Mouse (Mus musculus) kidney, embryonic 15.5 days (tissue): ENCODE data around the gene Gnao1. TPM values are rescaled to one million over a fixed set of nuclear protein-coding genes. Genes with fewer than 3 reads are reported as not detected.

ENCODE experiments used
- microRNA-seq: library from miRNA; unstranded; fragments of <30 nt; microRNA quantifications from one replicate; pipeline ENCODE4, GENCODE M21; 2016
- polyA plus RNA-seq: library from polyadenylated mRNA; unstranded; fragments of >200 nt; fragmentation: Nextera tagmentation; extraction: Ambion mirVana; gene quantifications from 2 replicates; pipeline ENCODE4 v1.2.1, GENCODE M21; 2015

Gnao1 gene
- polyA plus RNA-seq, 1 experiment from 2014 or later: 6.0 TPM

Small RNA genes lying within 50 kb of the gene (microRNA-seq; reads per million reads assigned to microRNA genes)
- gene Gm24159: not detected

Other genes with a start within 250 kb of the Gnao1 start
- 45.4 and 49.3 TPM in 2 replicates for gene Amfr, start 202.9 kb downstream of the Gnao1 start, polyA plus RNA-seq
- gene Nudt21, start 227.1 kb downstream of the Gnao1 start, polyA plus RNA-seq: 120 and 137 TPM in 2 replicates
- gene Ogfod1, start 227.2 kb downstream of the Gnao1 start, polyA plus RNA-seq: 12.8 and 13.0 TPM in 2 replicates